Mouse (Mus musculus) G1E (cell line): ENCODE results near the gene Dusp28.

ENCODE experiments used
- CTCF ChIP-seq: IDR thresholded peaks from 2 replicates; pipeline ENCODE4 v1.5.1; 2012; ENCODE audit warnings: low read depth, low read length, inconsistent platforms, mixed read lengths
- GATA1 ChIP-seq: IDR thresholded peaks from 2 replicates; pipeline ENCODE4 v1.6.1; 2012; ENCODE audit warnings: borderline replicate concordance, low read length, inconsistent platforms, mixed read lengths

DNA sequence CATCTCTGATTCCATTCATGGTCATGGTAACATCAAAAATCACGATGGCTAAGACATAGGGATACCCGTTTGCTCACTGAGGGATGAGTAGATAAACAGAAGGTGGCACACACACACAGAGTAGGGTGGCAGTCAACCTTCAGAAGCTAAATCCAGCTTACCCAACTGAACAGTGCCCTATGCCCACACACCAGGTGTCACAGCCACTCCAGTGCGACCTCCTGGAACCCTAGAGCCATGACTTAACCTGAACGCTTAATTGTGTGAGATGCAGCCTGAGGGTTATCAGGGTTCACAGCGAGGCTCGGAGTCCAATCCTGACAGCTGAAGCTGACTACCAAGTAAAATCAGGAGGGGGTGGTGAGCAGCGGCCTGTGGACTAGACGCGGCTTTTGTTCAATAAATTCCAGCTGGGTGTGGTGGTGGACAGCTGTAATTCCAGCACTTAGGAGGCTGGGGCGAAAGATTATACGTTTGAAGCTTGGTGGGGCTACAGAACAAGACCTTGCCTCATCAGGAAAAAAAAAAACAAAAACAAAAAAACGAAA is 29.3 kb upstream of the Dusp28 start:
- TF ChIP-seq CTCF: no peak
- no peak for TF ChIP-seq GATA1
